Mouse (Mus musculus) granulocyte monocyte progenitor cell, adult 5-6 weeks (primary cell): ENCODE measurements around the gene Stox2. TPM values are rescaled to one million over a fixed set of nuclear protein-coding genes. Genes with fewer than 3 reads are reported as not detected.

Experiments
- ATAC-seq: replicated peaks from 2 replicates; pipeline ENCODE4 v1.8.0; 2016; ENCODE audit warnings: mild to moderate bottlenecking, moderate TSS enrichment, inconsistent platforms; ENCODE audit not compliant: poor library complexity, severe bottlenecking
- total RNA-seq, 2 experiments: library from RNA; stranded (forward) in 1 of 2; stranded (reverse) in 1 of 2; fragments of 200-712, 200-1000 nt in 1 of 2; fragments of >200 nt in 1 of 2; fragmentation: Nextera tagmentation in 1 of 2; gene quantifications; 2 replicates each; pipeline ENCODE4 v1.2.3; 2014 to 2017

The Stox2 gene
- total RNA-seq, 2 experiments from 2014 or later: 1.0 to 2.4 TPM

DNA sequence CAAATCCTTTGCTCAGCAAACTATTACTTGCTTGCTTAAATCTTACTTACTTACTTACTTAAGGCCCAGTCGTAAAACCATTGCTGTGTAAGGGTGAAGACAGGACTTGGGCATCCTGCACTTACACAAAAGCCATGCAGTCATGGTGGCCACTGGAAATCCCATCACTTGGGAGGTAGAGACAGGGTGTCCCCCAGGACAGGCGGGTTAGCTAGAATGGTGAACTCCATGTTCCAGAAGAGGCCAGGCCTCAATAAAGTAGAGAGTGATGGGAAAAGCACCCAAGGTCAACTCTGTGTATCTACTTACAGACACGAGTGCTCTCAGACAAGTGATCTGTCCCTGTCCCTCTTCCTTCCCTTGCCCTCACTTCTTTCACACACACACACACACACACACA, 312.8 kb downstream of the Stox2 start:
- no peak for ATAC-seq

Other genes starting within 250 kb of the Stox2 start
- 27.6 and 28.7 TPM in 2 replicates for gene Trappc11, start 87.1 kb upstream of the Stox2 start, total RNA-seq (2014; fragmentation: Nextera tagmentation)
- gene Trappc11, start 87.1 kb upstream of the Stox2 start, total RNA-seq (2017): 38.9 and 40.7 TPM in 2 replicates
- 34.4 and 46.9 TPM in 2 replicates for gene Rwdd4a, start 87.3 kb upstream of the Stox2 start, total RNA-seq (2014; fragmentation: Nextera tagmentation)
- 36.8 and 42.6 TPM in 2 replicates for gene Rwdd4a, start 87.3 kb upstream of the Stox2 start, total RNA-seq (2017)
- gene Ing2, start 229.2 kb upstream of the Stox2 start, total RNA-seq (2014; fragmentation: Nextera tagmentation): 22.9 and 34.9 TPM in 2 replicates
- gene Ing2, start 229.2 kb upstream of the Stox2 start, total RNA-seq (2017): 48.6 and 52.0 TPM in 2 replicates